Mouse (Mus musculus): ENCODE measurements around the gene Gpr146. TPM values are rescaled to one million over a fixed set of nuclear protein-coding genes. Genes with fewer than 3 reads are reported as not detected.
A peak's percentile ranks its signal among the peaks of the same experiment; 100 is the strongest.

Gene Gpr146
- polyA plus RNA-seq, 1 experiment from 2014 or later, result 14.7 TPM

DNA sequence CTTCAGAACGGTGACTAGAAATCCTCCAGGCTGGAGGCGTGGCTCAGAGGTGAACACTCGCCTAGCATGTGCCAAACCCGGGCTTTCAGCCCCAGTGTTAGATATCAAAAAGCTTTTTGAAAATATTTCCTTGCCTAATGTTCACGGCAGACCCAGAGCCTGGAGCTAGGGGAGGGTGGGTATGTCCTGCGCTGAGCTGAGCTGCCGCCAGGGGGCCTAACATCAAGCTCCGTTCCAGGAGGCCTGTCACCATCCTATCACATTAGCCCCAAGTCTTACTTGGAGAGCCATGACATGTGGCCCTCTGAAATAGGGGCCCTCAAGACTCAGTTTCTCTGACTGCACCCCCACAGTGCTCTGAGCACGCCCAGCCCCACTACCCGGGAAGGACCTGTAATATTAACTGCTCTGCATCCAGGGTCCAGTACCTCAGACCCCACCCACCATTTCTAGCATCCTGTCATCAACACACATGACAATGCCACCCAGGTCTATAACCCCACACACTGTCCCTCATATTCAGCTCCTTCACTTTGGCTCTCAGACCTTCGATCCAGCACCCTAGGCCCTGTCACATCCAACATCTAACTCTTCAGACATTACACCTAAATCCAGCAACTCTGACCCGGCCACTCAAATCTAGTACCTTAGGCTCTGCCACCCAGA is 33.3 kb upstream of the Gpr146 start:
- 0 out of 2 replicates have a peak, but pooled peaks cover 2% of the 10 kb centered on the region for H3K27me3 ChIP-seq
- WGBS, result 6% methylated on average over 12 of the region's 12 CpGs
- 0 out of 2 replicates have a peak, but pooled peaks have one; percentile 18 for ATAC-seq (replicated peaks; ENCODE audit: insufficient number of reproducible peaks, insufficient read depth, low FRiP score, low read depth)

GRCm38 (mm10) chr5:139344687-139345363 is 32.7 kb upstream of the Gpr146 start:
- Histone ChIP-seq H3K27me3 (0 out of 2 replicates have a peak, but pooled peaks cover 2% of the 10 kb centered on the region), H3K4me3 (peak overlapping the region; percentile 80), H3K27ac (peak overlapping the region; percentile 75), H3K9me3 (replicated peaks) (no peaks in the 10 kb centered on the region), H3K9ac (peak overlapping the region; percentile 90), H3K36me3 (peaks cover 27% of the 10 kb centered on the region), H3K4me2 (peak overlapping the region; percentile 90), H3K4me1 (replicated peaks) (peaks cover 19% of the 10 kb centered on the region)
- under 1% methylated on average over 33 of the region's 33 CpGs for WGBS
- peak; percentile 90 for ATAC-seq (replicated peaks; ENCODE audit: insufficient number of reproducible peaks, insufficient read depth, low FRiP score, low read depth)

More for the DNA sequence above, 33.3 kb upstream of the Gpr146 start:
- Histone ChIP-seq H3K4me1 (replicated peaks) (peaks cover 19% of the 10 kb centered on the region), H3K36me3 (peaks cover 34% of the 10 kb centered on the region), H3K9me3 (replicated peaks) (no peaks in the 10 kb centered on the region), H3K4me2 (peak overlapping the region; percentile 90), H3K9ac (peak overlapping the region; percentile 90), H3K4me3 (peak overlapping the region; percentile 80), H3K27ac (peak overlapping the region; percentile 75)

DNA sequence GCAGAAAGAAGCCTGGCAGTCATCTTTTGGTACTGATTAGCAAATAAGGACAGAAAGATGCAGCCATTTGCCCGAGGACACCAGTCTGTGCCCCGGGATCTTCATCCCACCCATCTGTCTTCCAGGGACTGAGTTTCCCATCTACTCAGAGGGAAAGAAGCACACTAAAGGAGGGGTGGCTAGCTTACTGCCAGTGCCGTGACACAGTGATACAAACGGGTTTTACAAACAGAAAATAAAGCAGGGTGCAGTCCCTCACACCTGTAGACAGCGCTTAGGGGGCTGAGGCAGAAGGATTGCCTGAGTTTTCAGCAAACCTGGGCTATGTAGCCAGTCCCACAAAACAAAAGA is 32.2 kb upstream of the Gpr146 start:
- H3K27ac ChIP-seq, result peak overlapping the region; percentile 47
- H3K4me1 ChIP-seq (replicated peaks), result peaks cover 19% of the 10 kb centered on the region
- H3K9me3 ChIP-seq (replicated peaks), result no peaks in the 10 kb centered on the region
- 0 out of 2 replicates have a peak, but pooled peaks cover 2% of the 10 kb centered on the region for H3K27me3 ChIP-seq
- WGBS, result 17% methylated on average over 5 of the region's 5 CpGs
- peak overlapping the region; percentile 80 for H3K4me3 ChIP-seq
- no peak for ATAC-seq (replicated peaks; ENCODE audit: insufficient number of reproducible peaks, insufficient read depth, low FRiP score, low read depth)
- peak overlapping the region; percentile 39; the same call in 1 of the 2 replicates for H3K9ac ChIP-seq
- peaks cover 23% of the 10 kb centered on the region for H3K36me3 ChIP-seq
- peak overlapping the region; percentile 90 for H3K4me2 ChIP-seq

- ATAC-seq (replicated peaks; ENCODE audit: insufficient number of reproducible peaks, insufficient read depth, low FRiP score, low read depth), result no peak
- H3K9ac ChIP-seq, result no peak overlapping the region
- peaks cover 8% of the 10 kb centered on the region; the same call in 1 of the 2 replicates for H3K36me3 ChIP-seq
- H3K27ac ChIP-seq, result no peak overlapping the region
- H3K9me3 ChIP-seq (replicated peaks), result no peaks in the 10 kb centered on the region
- H3K27me3 ChIP-seq, result 0 out of 2 replicates have a peak, but pooled peaks cover 7% of the 10 kb centered on the region
- H3K4me2 ChIP-seq, result no peak overlapping the region
- WGBS, result 47% methylated on average over 1 of the region's 1 CpGs
- no peak overlapping the region for H3K4me3 ChIP-seq
- H3K4me1 ChIP-seq (replicated peaks), result peaks cover 28% of the 10 kb centered on the region
Measured at GRCm38 (mm10) chr5:139347225-139347624, 30.3 kb upstream of the Gpr146 start.

- Histone ChIP-seq H3K27me3 (peaks cover 21% of the 10 kb centered on the region), H3K9ac (no peak overlapping the region), H3K36me3 (no peaks in the 10 kb centered on the region), H3K27ac (no peak overlapping the region), H3K4me2 (no peak overlapping the region), H3K9me3 (replicated peaks) (no peaks in the 10 kb centered on the region), H3K4me1 (replicated peaks) (peaks cover 16% of the 10 kb centered on the region), H3K4me3 (no peak overlapping the region)
- 66% methylated on average over 6 of the region's 6 CpGs for WGBS
- no peak for ATAC-seq (replicated peaks; ENCODE audit: insufficient number of reproducible peaks, insufficient read depth, low FRiP score, low read depth)
Measured at GRCm38 (mm10) chr5:139349713-139350112, 27.8 kb upstream of the Gpr146 start.

DNA sequence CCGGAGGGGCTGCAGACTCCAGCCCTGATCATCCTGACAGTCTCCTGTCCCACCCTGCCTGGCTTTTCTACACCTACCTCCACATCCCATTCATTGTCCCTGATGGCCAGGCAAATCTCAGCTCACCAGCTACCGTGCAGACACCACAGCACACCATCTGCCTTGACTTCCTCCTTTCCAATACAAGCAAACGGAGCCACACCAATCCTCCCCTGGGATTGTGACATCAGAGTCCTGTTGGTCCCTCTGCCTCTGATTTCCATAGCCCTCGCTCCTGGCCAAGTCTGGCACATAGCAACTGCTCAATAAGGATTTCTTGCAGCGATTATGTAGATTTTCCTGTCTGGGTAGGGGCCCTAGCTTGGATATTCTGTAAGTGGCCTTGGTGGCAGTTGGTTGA is 26.4 kb upstream of the Gpr146 start, which contains the start of gene Cox19:
Gene Cox19 (minus strand): TSS at position 285 of the 400 bp plus-strand sequence.
- Histone ChIP-seq H3K4me2 (no peak within 1 kb of the TSS), H3K36me3 (no peaks in the 10 kb centered on the region), H3K9ac (no peak within 1 kb of the TSS; the same call in 1 of the 2 replicates), H3K4me3 (no peak within 1 kb of the TSS), H3K27me3 (peaks cover 28% of the 10 kb centered on the region), H3K4me1 (replicated peaks) (peaks cover 12% of the 10 kb centered on the region), H3K9me3 (replicated peaks) (no peaks in the 10 kb centered on the region), H3K27ac (peak within 1 kb of the TSS; percentile 27; the same call in 1 of the 2 replicates)
- ATAC-seq (replicated peaks; ENCODE audit: insufficient number of reproducible peaks, insufficient read depth, low FRiP score, low read depth), result no peak
- 37% methylated on average over 5 of the region's 5 CpGs for WGBS

- H3K4me3 ChIP-seq, result no peak overlapping the region
- H3K36me3 ChIP-seq, result no peaks in the 10 kb centered on the region
- H3K9ac ChIP-seq, result no peak overlapping the region; the same call in 1 of the 2 replicates
- H3K27me3 ChIP-seq, result peaks cover 29% of the 10 kb centered on the region
- H3K27ac ChIP-seq, result peak overlapping the region; percentile 27; the same call in 1 of the 2 replicates
- no peaks in the 10 kb centered on the region for H3K9me3 ChIP-seq (replicated peaks)
- no peak overlapping the region for H3K4me2 ChIP-seq
- 32% methylated on average over 8 of the region's 8 CpGs for WGBS
- ATAC-seq (replicated peaks; ENCODE audit: insufficient number of reproducible peaks, insufficient read depth, low FRiP score, low read depth), result no peak; the same call in 1 of the 2 replicates
- peaks cover 12% of the 10 kb centered on the region for H3K4me1 ChIP-seq (replicated peaks)
Measured at GRCm38 (mm10) chr5:139351628-139352027, 25.9 kb upstream of the Gpr146 start.

DNA sequence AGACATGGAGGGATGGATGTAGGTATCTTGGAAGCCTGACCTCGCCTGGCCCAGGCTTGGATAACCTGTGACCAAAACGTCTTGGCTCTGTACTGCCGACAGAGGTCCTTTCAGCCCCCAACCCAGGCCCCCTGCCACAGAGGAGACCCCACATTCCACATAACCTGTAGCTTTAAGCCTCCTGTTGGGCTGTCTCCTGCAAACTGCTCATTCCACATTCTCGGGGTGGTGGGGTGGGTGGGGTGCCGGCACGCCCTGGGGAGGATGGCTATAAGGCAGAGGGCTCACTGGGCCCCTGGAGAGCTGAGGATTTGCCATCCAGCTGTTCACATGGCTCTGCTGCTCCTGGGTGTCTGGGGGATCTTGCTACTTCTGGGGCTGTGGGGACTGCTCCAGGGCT is 25.2 kb upstream of the Gpr146 start, which contains the start of gene Cyp2w1:
Gene Cyp2w1 (plus strand): TSS at position 301 of the 400 bp plus-strand sequence.
- 52% methylated on average over 6 of the region's 6 CpGs for WGBS
- Histone ChIP-seq H3K9ac (no peak within 1 kb of the TSS; the same call in 1 of the 2 replicates), H3K4me2 (no peak within 1 kb of the TSS), H3K36me3 (no peaks in the 10 kb centered on the region), H3K27ac (peak within 1 kb of the TSS; percentile 27; the same call in 1 of the 2 replicates), H3K4me1 (replicated peaks) (peaks cover 12% of the 10 kb centered on the region), H3K4me3 (no peak within 1 kb of the TSS), H3K27me3 (peaks cover 29% of the 10 kb centered on the region), H3K9me3 (replicated peaks) (no peaks in the 10 kb centered on the region)
- no peak for ATAC-seq (replicated peaks; ENCODE audit: insufficient number of reproducible peaks, insufficient read depth, low FRiP score, low read depth)

DNA sequence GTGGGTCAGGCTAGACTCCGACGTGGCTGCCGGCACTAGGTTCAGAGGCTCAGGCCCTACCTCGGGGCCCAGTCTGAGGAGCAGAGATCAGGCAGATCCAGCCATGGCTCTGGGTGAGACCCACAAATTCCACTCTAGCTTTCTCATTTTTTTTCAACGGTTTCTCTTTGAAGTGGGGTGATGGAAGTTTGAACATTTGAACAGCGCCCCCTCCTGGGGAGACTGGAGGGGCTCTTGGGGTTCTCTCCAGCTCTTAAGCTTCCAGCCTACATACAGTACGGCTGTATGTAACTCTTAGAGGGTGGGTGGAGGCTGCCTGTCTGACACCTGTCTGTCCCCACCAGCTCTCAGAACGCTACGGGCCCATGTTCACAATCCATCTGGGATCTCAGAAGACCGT is 24.0 kb upstream of the Gpr146 start:
- Histone ChIP-seq H3K9ac (no peak overlapping the region), H3K36me3 (no peaks in the 10 kb centered on the region), H3K27ac (no peak overlapping the region), H3K9me3 (replicated peaks) (no peaks in the 10 kb centered on the region), H3K4me3 (no peak overlapping the region), H3K4me2 (no peak overlapping the region), H3K4me1 (replicated peaks) (peaks cover 19% of the 10 kb centered on the region), H3K27me3 (peaks cover 29% of the 10 kb centered on the region)
- 52% methylated on average over 10 of the region's 10 CpGs for WGBS
- ATAC-seq (replicated peaks; ENCODE audit: insufficient number of reproducible peaks, insufficient read depth, low FRiP score, low read depth), result no peak

DNA sequence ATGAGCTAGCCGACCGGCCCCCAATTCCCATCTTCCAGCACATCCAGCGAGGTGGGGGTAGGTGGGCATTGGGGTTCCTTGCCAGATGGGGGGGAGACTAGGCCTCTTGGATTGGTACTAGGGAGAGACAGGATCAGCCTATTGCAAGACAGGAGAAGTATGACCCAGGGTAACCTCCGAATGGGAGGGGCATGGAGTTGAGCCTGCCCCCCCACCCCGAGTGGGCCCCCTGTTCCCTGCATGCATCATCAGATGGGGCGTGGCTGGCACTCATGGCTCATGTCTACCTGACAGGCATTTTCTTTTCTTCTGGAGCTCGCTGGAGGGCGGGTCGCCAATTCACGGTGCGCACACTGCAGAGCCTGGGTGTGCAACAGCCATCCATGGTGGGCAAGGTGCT is 23.6 kb upstream of the Gpr146 start:
- Histone ChIP-seq H3K4me1 (replicated peaks) (peaks cover 22% of the 10 kb centered on the region), H3K9ac (no peak overlapping the region), H3K4me2 (no peak overlapping the region), H3K36me3 (no peaks in the 10 kb centered on the region), H3K27ac (no peak overlapping the region), H3K9me3 (replicated peaks) (no peaks in the 10 kb centered on the region), H3K4me3 (no peak overlapping the region), H3K27me3 (peaks cover 27% of the 10 kb centered on the region)
- WGBS, result 90% methylated on average over 11 of the region's 11 CpGs
- ATAC-seq (replicated peaks; ENCODE audit: insufficient number of reproducible peaks, insufficient read depth, low FRiP score, low read depth), result no peak

DNA sequence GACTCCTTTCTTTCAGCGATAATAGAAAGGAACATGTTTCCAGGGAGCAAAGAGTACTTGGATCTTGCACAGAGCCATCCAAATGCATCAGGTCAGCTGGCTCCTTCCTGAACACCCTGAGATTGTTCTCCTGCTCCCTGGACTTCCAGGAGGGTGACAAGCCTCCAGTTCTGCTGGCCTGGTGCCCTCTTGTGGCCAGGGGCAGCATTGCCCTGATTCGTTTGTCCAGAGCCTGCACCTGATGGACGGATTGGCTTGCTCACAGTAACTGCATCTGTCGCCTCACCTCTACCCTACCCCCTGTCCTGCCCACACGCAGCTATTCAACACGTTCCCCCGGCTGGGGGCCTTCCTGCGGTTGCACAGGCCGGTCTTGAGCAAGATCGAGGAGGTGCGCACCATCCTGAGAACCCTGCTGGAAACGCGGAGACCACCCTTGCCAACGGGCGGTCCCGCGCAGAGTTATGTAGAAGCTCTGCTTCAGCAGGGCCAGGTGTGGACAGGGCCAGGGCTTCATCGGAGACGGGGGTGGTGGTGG is 22.2 kb upstream of the Gpr146 start:
- H3K4me3 ChIP-seq, result no peak overlapping the region
- no peaks in the 10 kb centered on the region for H3K36me3 ChIP-seq
- H3K27ac ChIP-seq, result no peak overlapping the region
- no peak overlapping the region for H3K4me2 ChIP-seq
- peaks cover 27% of the 10 kb centered on the region for H3K27me3 ChIP-seq
- peaks cover 22% of the 10 kb centered on the region for H3K4me1 ChIP-seq (replicated peaks)
- H3K9ac ChIP-seq, result no peak overlapping the region
- ATAC-seq (replicated peaks; ENCODE audit: insufficient number of reproducible peaks, insufficient read depth, low FRiP score, low read depth), result no peak
- WGBS, result 33% methylated on average over 19 of the region's 19 CpGs
- H3K9me3 ChIP-seq (replicated peaks), result no peaks in the 10 kb centered on the region

Measured in heart, embryonic 15.5 days (tissue).